Mouse (Mus musculus) cerebellum, postnatal 14 days (tissue): ENCODE data around the gene Fbxo4.

ENCODE experiments used
- DNase-seq, 2 experiments: peaks; one replicate each; pipeline ENCODE4 v3.0.0; 2021; ENCODE audit warnings: mixed read lengths in 2 of 2

Fbxo4 gene

DNA sequence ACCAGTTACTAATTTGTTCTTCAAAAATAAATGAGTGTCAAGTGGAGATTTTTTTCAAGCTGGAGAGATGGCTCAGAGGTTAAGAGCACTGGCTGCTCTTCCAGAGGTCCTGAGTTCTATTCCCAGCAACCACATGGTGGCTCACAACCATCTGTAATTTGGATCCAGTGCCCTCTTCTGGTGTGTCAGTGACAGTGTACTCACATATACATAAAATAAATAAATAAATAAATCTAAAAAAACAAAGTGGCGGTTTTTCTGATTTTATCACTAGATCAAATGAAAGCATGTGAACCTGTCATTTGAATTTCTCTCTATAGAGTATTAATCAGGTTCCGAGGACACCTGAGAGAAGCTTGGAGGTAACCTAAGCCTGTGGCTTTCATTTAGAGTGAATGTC lies 1.1 kb downstream of the Fbxo4 start:
- DNase-seq, result peak in 1 of 2 experiments; percentile 18

DNA sequence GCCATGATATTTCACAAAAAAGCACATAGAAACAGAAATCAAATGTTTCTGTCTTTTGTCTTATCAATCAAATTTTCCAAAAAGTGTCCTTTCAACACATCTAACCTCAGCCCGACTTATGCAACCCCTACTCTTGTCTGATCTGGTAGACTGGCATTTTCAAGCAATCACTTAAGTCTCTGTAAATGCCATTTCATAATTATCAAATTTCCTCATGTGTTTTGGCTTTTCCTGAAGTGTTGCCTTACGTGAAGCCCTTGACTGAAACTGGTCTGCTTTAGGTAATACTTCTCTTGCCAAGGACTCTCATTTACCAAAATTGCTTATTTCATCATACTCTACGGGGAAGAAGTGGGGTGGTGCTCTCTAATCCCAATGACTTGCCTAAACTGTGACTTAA lies 6.1 kb downstream of the Fbxo4 start:
- DNase-seq, result no peak

DNA sequence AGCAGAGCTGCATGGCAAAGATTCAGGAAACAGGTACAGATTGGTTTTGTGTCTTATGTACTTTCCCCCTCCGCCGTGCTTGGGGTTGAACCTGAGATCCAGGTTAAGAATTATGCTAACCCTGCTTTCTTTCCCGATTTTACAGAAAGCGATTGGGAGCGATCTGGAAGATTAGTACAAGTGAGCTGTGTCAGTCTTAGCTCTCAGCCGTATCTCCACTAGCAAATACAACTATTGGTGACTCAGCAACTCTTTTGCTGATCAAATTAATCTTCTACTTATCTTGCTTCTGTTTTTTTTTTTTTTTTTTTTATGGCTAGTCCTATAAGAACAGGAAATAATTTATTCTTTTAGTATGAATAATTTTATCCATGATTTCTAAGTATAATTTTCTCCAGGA lies 9.2 kb downstream of the Fbxo4 start:
- DNase-seq, result no peak

DNA sequence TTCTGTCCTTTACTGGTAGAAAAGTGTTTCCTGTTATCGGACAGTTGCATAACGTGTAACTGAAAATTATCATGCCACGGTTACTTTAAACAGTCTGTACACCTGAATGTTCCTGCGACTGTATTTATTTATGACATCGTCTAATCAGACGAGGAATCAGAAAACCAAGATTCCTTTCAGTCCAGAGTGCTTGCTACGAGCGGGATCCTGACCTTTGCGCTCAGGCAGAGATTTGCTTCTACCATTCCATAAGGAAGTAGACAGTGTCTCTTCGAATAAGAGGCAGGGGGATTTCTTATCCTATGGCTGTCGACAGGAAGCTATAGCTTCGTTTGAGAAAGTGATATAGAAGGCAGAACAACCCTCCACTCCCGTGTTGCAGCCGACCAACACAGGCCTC lies 9.6 kb downstream of the Fbxo4 start:
- no peak for DNase-seq

DNA sequence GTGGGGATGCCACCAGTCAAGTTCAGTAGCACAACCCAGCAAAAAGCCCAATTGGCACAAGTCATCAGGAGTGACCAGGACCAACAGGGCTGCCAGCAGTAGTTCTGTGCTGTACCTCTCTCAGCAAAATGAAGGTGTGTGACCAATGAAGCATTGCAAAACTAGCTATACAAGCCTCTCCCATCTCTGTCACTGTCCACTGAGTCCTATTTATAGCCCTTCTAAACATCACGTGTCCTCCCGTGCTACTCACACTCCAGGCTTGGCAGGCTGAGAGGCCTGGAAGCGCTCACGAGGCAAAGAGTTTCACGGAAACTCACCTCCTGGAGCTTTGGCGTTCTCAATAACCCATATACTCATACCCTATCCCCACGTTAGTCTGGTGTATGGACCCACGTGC lies 17.1 kb downstream of the Fbxo4 start:
- DNase-seq, result peak; percentile 22 to 36

DNA sequence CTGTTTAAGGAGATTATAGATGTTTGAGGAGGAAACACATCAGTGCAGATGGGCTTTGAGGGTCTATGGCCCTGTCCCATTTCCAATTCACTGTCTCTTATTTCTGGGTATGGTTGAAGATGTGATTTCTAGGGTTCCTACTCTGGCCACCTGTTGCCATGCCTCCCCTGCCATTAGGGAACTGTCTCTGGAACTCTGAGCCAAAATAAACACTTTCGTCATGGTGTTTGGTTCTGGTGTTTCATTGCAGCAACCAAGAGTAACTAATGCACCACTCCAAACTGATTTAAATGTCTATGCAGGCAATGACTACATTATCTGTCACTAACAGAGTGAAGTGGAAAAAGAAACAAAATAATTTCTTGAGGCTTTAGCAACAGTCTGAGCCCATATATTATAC lies 19.3 kb downstream of the Fbxo4 start:
- no peak for DNase-seq

DNA sequence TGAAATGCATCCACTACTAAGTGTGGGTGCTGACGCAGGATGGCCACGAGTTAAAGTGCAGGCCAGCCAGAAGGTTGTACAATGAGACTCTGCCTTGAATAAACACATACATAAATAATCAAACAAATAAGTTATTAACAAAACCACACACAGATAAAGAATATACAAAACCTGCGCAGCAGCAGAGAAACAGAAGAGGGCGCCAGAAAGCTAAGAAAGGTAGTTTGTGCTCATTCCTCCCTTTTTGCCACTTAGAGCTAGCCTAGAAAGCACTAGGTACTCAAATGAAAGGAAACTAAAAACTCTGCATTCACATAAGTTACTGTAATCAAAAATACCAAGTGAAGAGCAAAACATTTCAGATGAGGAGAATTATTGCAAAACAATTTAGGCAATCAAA lies 21.4 kb downstream of the Fbxo4 start:
- DNase-seq, result peak; percentile 61 to 64

DNA sequence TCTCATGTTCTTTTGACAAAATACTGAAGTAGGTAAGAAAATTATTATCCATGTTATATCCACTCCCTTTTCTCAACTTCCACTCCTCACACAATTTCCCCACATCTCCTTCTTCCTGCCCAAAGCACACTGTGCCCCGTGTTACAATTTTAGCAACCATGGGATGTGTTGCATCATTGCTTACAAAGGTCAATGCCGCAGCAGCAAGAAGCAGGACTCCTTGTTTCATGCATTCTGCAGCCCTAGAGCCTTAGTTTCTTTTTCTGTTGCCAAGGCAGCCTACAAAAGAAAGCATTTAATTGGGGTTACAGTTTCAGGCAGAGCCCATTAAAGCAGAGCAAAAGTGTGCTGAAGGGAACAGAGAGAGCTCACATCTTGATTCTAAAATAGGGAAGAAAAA lies 24.4 kb downstream of the Fbxo4 start:
- no peak for DNase-seq

DNA sequence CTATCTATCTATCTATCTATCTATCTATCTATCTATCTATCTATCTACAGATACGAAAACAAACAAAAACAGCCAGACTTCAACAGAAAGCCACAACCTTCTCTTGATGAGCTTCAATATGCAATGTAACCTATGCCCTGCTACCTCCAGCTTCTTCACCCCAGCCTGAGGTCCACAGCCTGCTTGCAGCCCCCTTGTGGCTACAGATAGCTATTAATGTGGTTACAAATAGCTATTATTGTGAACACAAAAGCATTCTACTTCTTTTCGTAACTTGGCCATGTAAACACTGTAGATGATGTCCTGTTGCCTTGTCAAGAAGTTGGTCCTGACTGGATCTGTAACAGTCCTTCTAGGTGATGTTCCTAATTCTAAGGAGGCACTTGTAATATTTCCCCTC lies 41.2 kb downstream of the Fbxo4 start:
- DNase-seq, result no peak

DNA sequence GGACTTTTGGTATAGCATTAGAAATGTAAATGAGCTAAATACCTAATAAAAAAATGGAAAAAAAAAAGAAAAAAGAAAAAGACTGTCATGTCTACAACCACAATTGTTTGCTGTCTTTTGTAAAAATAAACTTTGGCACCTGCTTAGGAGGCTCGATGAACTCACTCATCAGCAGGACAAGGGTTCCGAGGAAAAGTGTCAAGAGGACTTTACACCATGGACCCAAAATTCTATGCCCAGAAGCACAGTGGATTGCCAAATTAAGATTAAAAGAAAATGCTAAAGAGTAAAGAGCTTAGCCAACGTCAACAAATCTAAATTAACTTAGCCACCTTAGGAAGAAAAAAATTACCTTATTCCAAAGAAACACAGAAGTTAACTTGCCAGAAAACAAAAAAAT lies 43.3 kb downstream of the Fbxo4 start:
- no peak for DNase-seq

DNA sequence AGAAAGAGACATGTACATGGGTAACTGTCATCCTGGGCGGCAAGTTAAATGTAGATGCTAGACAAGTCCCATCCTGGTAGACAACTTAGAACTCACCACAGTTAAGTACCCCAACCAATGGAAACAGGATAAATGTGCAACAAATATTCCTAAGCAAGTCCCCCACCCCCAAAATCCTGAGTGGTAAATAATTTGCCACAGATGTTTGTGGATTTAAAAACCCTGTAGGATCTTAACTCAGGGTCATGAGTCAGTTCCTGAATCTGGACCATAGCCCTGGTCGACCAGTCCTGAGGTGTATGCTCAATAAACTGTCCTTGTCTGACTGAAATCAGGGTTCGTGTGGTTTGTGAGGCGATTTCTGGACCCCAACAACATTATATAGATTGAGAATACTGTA lies 45.9 kb downstream of the Fbxo4 start:
- DNase-seq, result no peak

DNA sequence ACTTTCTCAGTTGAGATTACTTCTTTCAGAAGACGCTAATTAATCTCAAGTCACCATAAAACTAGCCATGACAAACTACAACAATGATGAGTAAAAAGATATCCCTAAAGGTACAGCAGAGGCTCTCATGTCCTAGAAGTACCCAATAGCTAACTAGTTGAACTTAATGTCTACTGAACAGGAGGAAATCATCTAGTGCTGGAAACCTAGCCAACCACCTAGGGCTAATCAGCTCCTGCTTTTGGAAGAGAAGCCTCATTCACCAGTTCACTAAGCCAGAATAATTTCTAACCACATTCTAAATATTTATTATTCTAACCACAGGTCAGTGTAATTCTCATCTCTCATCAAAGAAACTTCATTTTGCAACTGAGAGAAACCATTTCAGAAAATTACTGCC lies 47.4 kb downstream of the Fbxo4 start:
- DNase-seq, result no peak
